Mouse (Mus musculus) embryonic facial prominence, embryonic 12.5 days (tissue): Measurements from ENCODE around the gene Acsm4. TPM values are rescaled to one million over a fixed set of nuclear protein-coding genes. Genes with fewer than 3 reads are reported as not detected.
"Not testable (repeated sequence)": the region's sequence is repeated elsewhere in the genome, so short reads cannot be mapped to it uniquely, and the experiment has no call there.

Source experiments
- ATAC-seq: fragments of 200-750 bp; cut with Nextera tagmentation; 2 replicates; pipeline ENCODE4 v1.8.0; 2017; ENCODE audit not compliant: insufficient number of reproducible peaks, insufficient read depth, low FRiP score, low TSS enrichment
- H3K27ac ChIP-seq: fragments of 300-500 bp; sonication (generic); 2 replicates; pipeline ENCODE4 v1.5.1; 2016; ENCODE audit warnings: mild to moderate bottlenecking
- H3K27me3 ChIP-seq: fragments of 300-500 bp; sonication (generic); 2 replicates; pipeline ENCODE4 v1.6.1; 2016; ENCODE audit warnings: mild to moderate bottlenecking, moderate library complexity
- H3K36me3 ChIP-seq: fragments of 300-500 bp; sonication (generic); 2 replicates; pipeline ENCODE4 v1.6.1; 2016; ENCODE audit warnings: mild to moderate bottlenecking
- H3K4me1 ChIP-seq: fragments of 300-500 bp; sonication (generic); 2 replicates; pipeline ENCODE4 v1.6.1; 2016
- H3K4me2 ChIP-seq: fragments of 300-500 bp; sonication (generic); replicated peaks from 2 replicates; pipeline ENCODE4 v1.6.1; 2016; ENCODE audit warnings: mild to moderate bottlenecking, moderate library complexity
- H3K4me3 ChIP-seq: fragments of 300-500 bp; sonication (generic); 2 replicates; pipeline ENCODE4 v1.5.1; 2016; ENCODE audit warnings: mild to moderate bottlenecking
- H3K9ac ChIP-seq: fragments of 300-500 bp; sonication (generic); 2 replicates; pipeline ENCODE4 v1.6.1; 2016; ENCODE audit warnings: mild to moderate bottlenecking, moderate library complexity
- H3K9me3 ChIP-seq: fragments of 300-500 bp; sonication (generic); 2 replicates; pipeline ENCODE4 v1.6.1; 2016; ENCODE audit warnings: mild to moderate bottlenecking, moderate library complexity
- WGBS: fragments of 180-500 bp; shearing (Covaris S2); methylation state at CpG from one replicate; pipeline ENCODE4 v1.1.7; 2016; 5-methylcytosine and 5-hydroxymethylcytosine counted together
- polyA plus RNA-seq: library from polyadenylated mRNA; unstranded; fragments of >200 nt; fragmentation: Nextera tagmentation; extraction: Ambion mirVana; gene quantifications from 2 replicates; pipeline ENCODE4 v1.2.1, GENCODE M21; 2016

Gene Acsm4
- polyA plus RNA-seq, 1 experiment from 2014 or later, result 5.3 TPM

DNA sequence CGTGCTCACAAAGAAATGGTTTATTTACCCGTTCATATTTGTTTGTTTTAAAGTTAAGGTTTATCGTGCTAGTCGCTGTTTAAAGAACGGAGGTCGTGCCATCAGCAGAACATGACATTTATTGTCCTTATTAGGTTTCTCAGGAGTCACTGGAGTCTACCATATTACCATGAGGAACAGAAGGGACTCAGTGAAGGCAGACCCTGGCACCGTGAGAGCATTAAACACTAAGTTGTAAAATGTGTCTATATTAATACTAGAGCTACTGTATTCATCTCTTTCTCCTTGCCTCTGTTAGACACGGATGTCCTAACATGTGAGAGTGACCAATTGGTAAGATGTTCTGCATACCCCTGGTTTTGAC lies 31.1 kb downstream of the Acsm4 start:
- 13% methylated on average over 8 of the region's 8 CpGs for WGBS
- peak overlapping the region; percentile 31; the same call in 1 of the 2 replicates for H3K27ac ChIP-seq

DNA sequence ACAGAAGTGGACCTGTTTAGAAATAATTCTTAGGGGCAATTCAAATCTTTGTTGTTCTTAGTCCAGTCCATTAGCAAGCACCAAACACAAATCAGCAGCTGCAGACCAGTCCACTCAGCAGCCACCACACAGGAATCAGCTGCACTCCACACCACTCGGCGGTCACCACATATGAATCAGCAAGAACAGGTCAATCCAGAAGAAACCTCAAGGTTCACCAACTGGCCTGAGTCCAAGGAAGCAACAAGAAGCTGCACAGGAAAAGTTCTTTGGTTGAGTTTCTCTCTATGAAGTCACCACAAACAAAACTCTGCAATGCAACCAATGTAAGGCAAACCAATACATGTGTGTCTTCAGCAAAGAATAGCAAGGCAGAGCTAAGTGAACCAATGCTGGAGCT lies 37.8 kb downstream of the Acsm4 start:
- 95% methylated on average over 2 of the region's 2 CpGs for WGBS
- Histone ChIP-seq H3K27ac (no peak overlapping the region), H3K4me1 (no peaks in the 10 kb centered on the region), H3K4me2 (no peak overlapping the region), H3K36me3 (no peaks in the 10 kb centered on the region), H3K9ac (no peak overlapping the region), H3K27me3 (no peaks in the 10 kb centered on the region), H3K9me3 (no peaks in the 10 kb centered on the region), H3K4me3 (no peak overlapping the region)
- no peak for ATAC-seq

More for the DNA sequence above, 31.1 kb downstream of the Acsm4 start:
- Histone ChIP-seq H3K36me3 (peaks cover 30% of the 10 kb centered on the region), H3K9ac (peak overlapping the region; percentile 79), H3K27me3 (no peaks in the 10 kb centered on the region), H3K4me2 (peak overlapping the region; percentile 82), H3K9me3 (no peaks in the 10 kb centered on the region), H3K4me3 (peak overlapping the region; percentile 99), H3K4me1 (peaks cover 6% of the 10 kb centered on the region)
- peak; percentile 30; the same call in 1 of the 2 replicates for ATAC-seq

DNA sequence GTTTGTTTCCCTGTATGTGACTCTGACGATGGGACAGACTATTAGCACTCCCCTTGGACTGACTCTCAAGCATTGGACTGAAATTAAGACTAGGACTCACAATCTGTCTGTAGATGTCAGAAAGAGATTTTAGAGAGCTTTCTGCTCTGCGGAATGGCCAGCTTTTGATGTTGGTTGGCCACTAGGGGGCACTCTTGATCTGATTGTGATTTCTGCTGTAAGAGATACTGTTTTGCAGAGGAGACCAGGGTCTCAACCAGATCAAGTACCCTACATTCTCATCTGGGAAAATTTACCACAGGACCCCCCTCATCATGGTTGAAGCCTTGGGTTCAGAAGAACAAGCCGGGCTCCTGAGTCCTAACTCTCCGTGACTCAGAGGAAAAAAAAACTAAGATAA lies 41.4 kb downstream of the Acsm4 start:
- H3K27me3 ChIP-seq, H3K4me3 ChIP-seq, ATAC-seq, H3K9ac ChIP-seq, H3K27ac ChIP-seq, H3K4me2 ChIP-seq, H3K9me3 ChIP-seq, H3K36me3 ChIP-seq, H3K4me1 ChIP-seq: not testable (repeated sequence)
- 85% methylated on average over 4 of the region's 4 CpGs for WGBS

DNA sequence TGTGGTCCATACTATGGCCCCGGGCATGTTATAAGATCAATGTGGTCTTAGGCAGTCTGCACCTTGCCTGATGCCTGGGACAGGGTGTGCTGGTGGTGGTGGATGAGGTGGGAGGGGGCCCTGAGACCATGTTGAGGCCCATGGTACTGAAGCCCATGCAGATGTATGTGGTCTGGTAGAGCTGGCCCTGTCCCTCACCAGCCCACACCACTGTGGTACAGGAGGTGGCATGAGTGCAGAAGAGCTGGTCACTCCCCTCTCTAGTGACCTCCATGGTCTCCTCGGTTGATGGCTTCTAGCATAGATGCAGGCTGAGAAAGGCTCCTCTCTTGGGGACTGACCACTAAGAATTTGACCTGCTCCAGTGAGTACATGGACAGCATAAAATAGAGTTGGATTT lies 49.1 kb downstream of the Acsm4 start:
- H3K4me2 ChIP-seq, result no peak overlapping the region
- no peak overlapping the region for H3K27ac ChIP-seq
- H3K4me1 ChIP-seq, result no peaks in the 10 kb centered on the region
- no peak overlapping the region for H3K9ac ChIP-seq
- WGBS, result 83% methylated on average over 2 of the region's 2 CpGs
- H3K9me3 ChIP-seq, result no peaks in the 10 kb centered on the region
- 0 out of 2 replicates have a peak, but pooled peaks cover 1% of the 10 kb centered on the region for H3K27me3 ChIP-seq
- no peak for ATAC-seq
- no peaks in the 10 kb centered on the region for H3K36me3 ChIP-seq
- H3K4me3 ChIP-seq, result no peak overlapping the region

DNA sequence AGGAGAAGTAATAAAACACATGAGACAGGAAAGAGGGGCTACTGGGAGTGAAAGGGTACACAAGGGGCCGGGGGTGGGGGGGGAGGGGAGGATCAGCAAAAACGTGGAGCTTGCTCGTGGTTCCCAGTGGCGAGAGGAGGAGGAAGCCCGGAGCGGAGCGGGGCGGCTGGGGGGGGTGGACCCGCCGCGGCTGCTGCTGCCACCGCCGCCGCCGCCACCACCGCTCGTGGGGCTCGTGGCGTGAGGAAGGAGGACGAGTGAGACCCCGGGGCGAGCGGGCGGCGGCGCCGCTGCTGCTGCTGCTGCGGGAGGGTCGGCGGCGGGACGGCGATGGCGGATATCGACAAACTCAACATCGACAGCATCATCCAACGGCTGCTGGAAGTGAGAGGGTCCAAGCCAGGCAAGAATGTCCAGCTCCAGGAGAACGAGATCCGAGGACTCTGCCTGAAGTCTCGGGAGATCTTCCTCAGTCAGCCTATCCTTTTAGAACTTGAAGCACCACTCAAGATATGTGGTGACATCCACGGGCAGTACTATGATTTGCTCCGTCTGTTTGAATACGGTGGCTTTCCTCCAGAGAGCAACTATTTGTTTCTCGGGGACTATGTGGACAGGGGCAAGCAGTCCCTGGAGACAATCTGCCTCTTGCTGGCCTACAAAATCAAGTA lies 50.1 kb downstream of the Acsm4 start:
- 5% methylated on average over 15 of the region's 44 CpGs for WGBS
- not testable (repeated sequence) for ATAC-seq, H3K27ac ChIP-seq, H3K9me3 ChIP-seq, H3K27me3 ChIP-seq, H3K36me3 ChIP-seq, H3K4me1 ChIP-seq
- Histone ChIP-seq H3K4me2 (peak overlapping the region; percentile 46), H3K9ac (peak overlapping the region; percentile 38), H3K4me3 (peak overlapping the region; percentile 36)

DNA sequence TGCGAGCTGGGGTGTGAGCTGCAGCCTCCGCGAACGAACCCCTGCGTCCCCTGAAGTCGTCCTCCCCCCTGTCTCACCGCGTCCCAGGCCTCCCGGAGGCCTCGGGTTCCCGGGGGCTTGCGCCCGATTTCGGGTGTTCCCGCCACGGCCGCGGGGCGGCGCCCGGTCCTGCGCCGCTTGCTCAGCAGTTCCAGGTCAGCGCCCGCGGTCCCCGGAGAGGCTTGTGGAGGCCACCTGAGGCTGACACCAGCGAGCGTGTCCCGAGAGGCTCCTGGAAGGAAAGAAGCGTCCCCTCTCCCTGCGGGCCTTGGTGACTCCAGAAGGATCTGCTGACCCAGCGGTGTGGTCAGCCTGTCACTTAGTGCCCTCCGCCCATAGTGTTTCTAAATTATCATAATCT lies 54.5 kb downstream of the Acsm4 start:
- Histone ChIP-seq H3K27ac (no peak overlapping the region), H3K36me3 (no peaks in the 10 kb centered on the region), H3K4me1 (no peaks in the 10 kb centered on the region), H3K9ac (no peak overlapping the region), H3K4me2 (peak overlapping the region; percentile 31), H3K4me3 (0 out of 2 replicates have a peak overlapping the region, but pooled peaks have one; percentile 7), H3K9me3 (no peaks in the 10 kb centered on the region), H3K27me3 (0 out of 2 replicates have a peak, but pooled peaks cover 2% of the 10 kb centered on the region)
- ATAC-seq, result no peak
- WGBS, result 7% methylated on average over 34 of the region's 34 CpGs

DNA sequence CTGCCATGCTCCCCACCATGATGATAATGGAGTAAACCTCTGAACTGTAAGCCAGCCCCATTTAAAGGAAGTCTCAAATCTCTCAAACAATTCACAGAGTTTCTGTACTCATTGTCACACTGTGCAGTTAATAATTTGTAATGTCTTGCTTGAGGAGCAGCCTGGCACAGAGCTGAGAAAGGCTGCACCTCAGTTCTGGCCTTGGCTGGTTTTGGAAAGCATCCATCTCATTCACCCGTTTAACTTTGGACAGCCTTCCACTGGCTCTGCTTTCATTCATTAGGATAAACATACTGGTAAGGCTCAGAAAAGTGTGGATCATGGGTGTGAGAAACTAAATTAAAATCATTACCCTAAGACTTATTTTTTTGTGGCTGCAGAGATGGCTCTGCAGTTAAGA lies 56.0 kb downstream of the Acsm4 start:
- no peaks in the 10 kb centered on the region for H3K36me3 ChIP-seq
- no peak overlapping the region for H3K4me2 ChIP-seq
- H3K27ac ChIP-seq, result no peak overlapping the region
- no peaks in the 10 kb centered on the region for H3K4me1 ChIP-seq
- 84% methylated on average over 1 of the region's 1 CpGs for WGBS
- no peak overlapping the region for H3K9ac ChIP-seq
- no peak for ATAC-seq
- H3K27me3 ChIP-seq, result 0 out of 2 replicates have a peak, but pooled peaks cover 2% of the 10 kb centered on the region
- H3K9me3 ChIP-seq, result no peaks in the 10 kb centered on the region
- no peak overlapping the region for H3K4me3 ChIP-seq

DNA sequence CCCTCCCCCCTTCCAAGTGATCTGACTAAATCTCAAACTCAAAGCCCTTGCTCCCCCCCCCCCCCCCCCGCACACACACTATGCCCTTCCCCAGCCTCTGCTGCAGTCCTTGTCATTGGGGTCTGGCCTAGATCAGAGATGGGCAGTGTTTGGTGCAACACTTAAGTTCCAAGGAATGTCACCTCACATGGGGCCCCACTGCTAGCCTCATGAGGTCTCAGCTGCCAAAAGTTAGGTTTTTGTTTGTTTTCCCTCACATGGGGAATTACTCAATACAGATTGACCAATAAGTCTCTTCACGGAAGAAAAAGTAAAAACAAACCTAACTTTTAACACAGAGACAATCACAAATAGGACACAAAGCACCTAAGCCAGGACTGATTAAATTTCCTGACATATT lies 58.9 kb downstream of the Acsm4 start:
- WGBS, result 75% methylated on average over 1 of the region's 2 CpGs
- Histone ChIP-seq H3K27ac (no peak overlapping the region), H3K9me3 (no peaks in the 10 kb centered on the region), H3K4me2 (no peak overlapping the region), H3K27me3 (0 out of 2 replicates have a peak, but pooled peaks cover 2% of the 10 kb centered on the region), H3K4me1 (no peaks in the 10 kb centered on the region), H3K4me3 (no peak overlapping the region), H3K36me3 (no peaks in the 10 kb centered on the region), H3K9ac (no peak overlapping the region)
- no peak for ATAC-seq

DNA sequence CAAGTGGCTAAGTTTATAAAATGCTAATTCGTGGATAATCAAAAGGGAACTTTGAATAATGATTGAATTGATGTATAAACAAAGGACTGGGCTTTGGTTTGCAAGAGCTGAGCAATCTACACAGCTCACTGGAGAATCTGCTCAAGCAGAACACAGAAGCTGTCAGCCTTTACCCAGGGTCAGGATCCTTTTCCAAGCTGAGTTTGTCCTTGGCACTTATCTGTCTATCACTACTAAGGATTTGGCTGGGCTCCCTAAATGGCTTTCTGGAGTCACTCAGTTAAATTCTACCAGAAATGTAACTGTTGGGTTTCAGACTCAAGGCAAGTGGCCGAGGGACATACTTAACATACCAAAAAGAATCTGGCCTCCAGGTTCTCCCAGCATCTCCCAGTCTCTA lies 60.1 kb downstream of the Acsm4 start:
- Histone ChIP-seq H3K27ac (no peak overlapping the region), H3K4me2 (no peak overlapping the region), H3K4me1 (no peaks in the 10 kb centered on the region), H3K36me3 (no peaks in the 10 kb centered on the region), H3K9ac (no peak overlapping the region), H3K27me3 (no peaks in the 10 kb centered on the region), H3K9me3 (no peaks in the 10 kb centered on the region), H3K4me3 (no peak overlapping the region)
- 58% methylated on average over 2 of the region's 2 CpGs for WGBS
- no peak for ATAC-seq

DNA sequence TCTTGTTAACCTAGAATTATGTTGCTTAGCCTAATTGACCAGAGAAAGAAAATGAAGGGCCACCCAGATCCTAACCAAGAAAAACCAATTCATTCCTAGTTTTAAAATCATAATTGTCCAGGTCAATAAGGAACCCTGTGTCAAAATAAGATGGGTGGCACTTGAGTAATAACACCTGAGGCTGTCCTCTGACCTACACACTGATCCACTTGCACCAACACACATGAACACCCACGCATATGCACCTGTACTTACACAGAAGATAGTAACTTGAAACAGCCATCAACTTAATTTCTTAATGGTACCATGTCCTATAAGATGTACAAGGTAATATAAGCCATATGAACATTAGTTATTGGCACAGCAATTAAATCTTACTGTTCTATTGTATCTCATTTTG lies 63.9 kb downstream of the Acsm4 start:
- no peak for ATAC-seq
- no peak overlapping the region for H3K4me2 ChIP-seq
- 83% methylated on average over 1 of the region's 1 CpGs for WGBS

DNA sequence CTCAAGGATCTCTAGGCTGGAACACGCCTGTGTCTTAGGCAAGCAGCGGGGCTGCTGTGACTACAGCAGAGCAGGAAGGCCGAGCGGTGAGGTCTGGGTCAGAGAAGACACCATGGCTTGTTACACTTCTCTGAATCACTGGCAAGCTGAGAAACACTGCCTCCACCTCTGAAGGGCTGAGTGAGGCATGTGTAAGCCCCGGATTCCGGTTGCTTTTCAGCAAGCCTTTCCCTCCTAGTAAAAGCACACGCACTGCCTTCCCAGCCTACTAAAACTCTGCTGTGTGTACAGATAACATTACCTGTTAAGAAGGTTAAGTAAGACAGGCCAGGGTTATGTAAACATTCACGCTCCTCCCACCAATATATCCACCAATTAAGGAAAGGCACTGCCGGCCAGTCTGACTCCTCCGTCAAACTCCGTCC lies 70.7 kb downstream of the Acsm4 start, which contains the start of gene Acsm3:
Gene Acsm3 (plus strand): TSS at position 397 of the 425 bp plus-strand sequence.
- no peak for ATAC-seq
- H3K4me2 ChIP-seq, result no peak within 1 kb of the TSS
- WGBS, result 69% methylated on average over 11 of the region's 11 CpGs
- H3K27me3 ChIP-seq, result no peaks in the 10 kb centered on the region
- H3K36me3 ChIP-seq, result no peaks in the 10 kb centered on the region
- H3K9ac ChIP-seq, result no peak within 1 kb of the TSS
- no peaks in the 10 kb centered on the region for H3K9me3 ChIP-seq
- no peak within 1 kb of the TSS for H3K4me3 ChIP-seq
- H3K27ac ChIP-seq, result no peak within 1 kb of the TSS
- H3K4me1 ChIP-seq, result no peaks in the 10 kb centered on the region

More for the DNA sequence above, 63.9 kb downstream of the Acsm4 start:
- no peaks in the 10 kb centered on the region for H3K9me3 ChIP-seq
- no peak overlapping the region for H3K27ac ChIP-seq
- H3K27me3 ChIP-seq, result no peaks in the 10 kb centered on the region
- H3K4me1 ChIP-seq, result no peaks in the 10 kb centered on the region
- no peak overlapping the region for H3K4me3 ChIP-seq
- H3K9ac ChIP-seq, result no peak overlapping the region
- no peaks in the 10 kb centered on the region for H3K36me3 ChIP-seq

DNA sequence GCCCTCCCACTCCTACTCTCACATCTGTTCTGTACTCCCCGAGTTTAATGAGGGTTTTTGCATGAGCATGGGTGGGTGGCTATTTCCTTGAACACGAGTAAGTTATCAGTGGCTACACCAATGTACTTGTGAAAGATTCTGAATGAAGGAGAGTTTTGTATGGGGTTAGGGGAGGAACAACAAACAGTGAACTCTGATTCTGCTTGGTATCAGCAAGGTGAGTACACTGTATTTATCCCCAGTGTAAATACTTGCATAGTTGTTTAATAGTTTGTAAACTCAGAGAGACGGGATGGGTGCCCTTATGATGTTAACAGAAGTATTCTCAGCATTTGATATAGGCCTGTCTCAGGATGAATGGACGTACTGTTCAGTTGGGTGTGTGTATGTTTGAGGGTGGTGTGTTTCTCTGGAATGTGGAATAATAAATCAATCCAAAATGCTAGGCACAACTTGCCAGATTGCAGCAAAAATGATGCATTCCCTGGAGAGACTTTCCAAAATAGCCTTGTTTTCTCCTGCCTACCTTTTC lies 72.4 kb downstream of the Acsm4 start:
- ATAC-seq, result no peak
- Histone ChIP-seq H3K27me3 (no peaks in the 10 kb centered on the region), H3K9me3 (no peaks in the 10 kb centered on the region), H3K4me3 (no peak overlapping the region), H3K4me2 (no peak overlapping the region), H3K9ac (no peak overlapping the region), H3K27ac (no peak overlapping the region), H3K4me1 (no peaks in the 10 kb centered on the region), H3K36me3 (no peaks in the 10 kb centered on the region)
- WGBS, result 63% methylated on average over 4 of the region's 4 CpGs
